20 mouse cellular contexts compared by ENCODE assay signal in the genomic region with DNA sequence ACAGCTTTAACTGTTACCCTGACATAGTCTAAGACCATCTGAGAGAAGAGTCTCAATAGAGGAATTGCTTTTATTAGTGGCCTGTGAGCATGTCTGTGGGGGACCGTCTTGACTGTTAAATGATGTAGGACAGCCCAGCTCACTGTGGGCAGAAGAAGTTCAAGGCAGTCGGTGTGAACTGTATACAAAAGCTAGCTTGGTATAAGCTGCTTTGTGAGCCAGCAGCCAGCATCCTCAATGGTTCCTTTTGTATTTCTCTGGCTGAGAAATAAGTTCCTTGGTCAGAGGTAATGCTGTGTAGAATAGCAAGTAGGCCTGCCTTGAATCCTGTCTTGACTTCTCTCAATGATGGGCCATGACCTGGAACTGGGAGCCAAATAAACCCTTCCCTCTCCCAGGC. TPM values are rescaled to one million over a fixed set of nuclear protein-coding genes. Genes with fewer than 3 reads are reported as not detected.
DNase-seq lines count a peak whose midpoint lies in the region; ATAC-seq and TF ChIP-seq lines count a peak whose summit lies in the region.
"Had no signal": no experiment of that assay in that cellular context is flagged by ENCODE, and none has a peak within 500 bp of the region (broad histone marks: within the 10 kb centered on the region; RNA-seq: fewer than 3 reads in every experiment).

No protein-coding gene starts in this region.

- H3K9ac ChIP-seq in hindbrain, embryonic 13.5 days, result no peak overlapping the region
- H3K9ac ChIP-seq in hindbrain, embryonic 11.5 days (ENCODE audit: low read depth, low read length), result no peak overlapping the region
- H3K9ac ChIP-seq in hindbrain, embryonic 14.5 days, result no peak overlapping the region
- H3K9ac ChIP-seq in midbrain, embryonic 16.5 days (ENCODE audit: low read depth, low read length), result no peak overlapping the region
- H3K9ac ChIP-seq: kidney, embryonic 15.5 days had no signal

- TF ChIP-seq POLR2A in brain, embryonic 14.5 days (IDR thresholded peaks at IDR 0.05; ENCODE audit: borderline replicate concordance, extremely low read depth, insufficient read depth, insufficient read length, poor library complexity, severe bottlenecking), result no peak

- H3K27me3 ChIP-seq in hindbrain, embryonic 13.5 days, result no peaks in the 10 kb centered on the region
- no peaks in the 10 kb centered on the region for H3K27me3 ChIP-seq in hindbrain, embryonic 11.5 days (ENCODE audit: control insufficient read depth, insufficient read depth, low read length)
- no peaks in the 10 kb centered on the region for H3K27me3 ChIP-seq in hindbrain, embryonic 14.5 days (ENCODE audit: control insufficient read depth, insufficient read depth, low read length)
- no peaks in the 10 kb centered on the region for H3K27me3 ChIP-seq in midbrain, embryonic 16.5 days (ENCODE audit: control insufficient read depth, insufficient read depth, low read depth, low read length)
- H3K27me3 ChIP-seq: kidney, embryonic 15.5 days had no signal

- H3K27ac ChIP-seq in hindbrain, embryonic 13.5 days, result no peak overlapping the region
- no peak overlapping the region for H3K27ac ChIP-seq in hindbrain, embryonic 11.5 days (ENCODE audit: low read depth, low read length)
- H3K27ac ChIP-seq in hindbrain, embryonic 14.5 days, result no peak overlapping the region
- no peak overlapping the region for H3K27ac ChIP-seq in midbrain, embryonic 16.5 days (ENCODE audit: low read length)
- H3K27ac ChIP-seq: forebrain, embryonic 10.5 days; heart, adult 2 months; kidney, embryonic 15.5 days had no signal

- no peak overlapping the region for H3K4me3 ChIP-seq in hindbrain, embryonic 13.5 days
- H3K4me3 ChIP-seq in hindbrain, embryonic 11.5 days (ENCODE audit: low read depth, low read length), result no peak overlapping the region
- no peak overlapping the region for H3K4me3 ChIP-seq in hindbrain, embryonic 14.5 days (replicated peaks; ENCODE audit: low read length)
- no peak overlapping the region for H3K4me3 ChIP-seq in midbrain, embryonic 16.5 days (ENCODE audit: low read depth, low read length)
- H3K4me3 ChIP-seq: forebrain, embryonic 10.5 days; heart, adult 2 months; kidney, embryonic 15.5 days had no signal

- peaks cover 7% of the 10 kb centered on the region for H3K4me1 ChIP-seq in hindbrain, embryonic 13.5 days (replicated peaks)
- no peaks in the 10 kb centered on the region for H3K4me1 ChIP-seq in hindbrain, embryonic 11.5 days (replicated peaks; ENCODE audit: control insufficient read depth, insufficient read depth, low read length)
- no peaks in the 10 kb centered on the region for H3K4me1 ChIP-seq in hindbrain, embryonic 14.5 days (replicated peaks; ENCODE audit: control insufficient read depth, insufficient read depth, low read length)
- H3K4me1 ChIP-seq in midbrain, embryonic 16.5 days (ENCODE audit: control insufficient read depth, insufficient read depth, low read length), result no peaks in the 10 kb centered on the region
- H3K4me1 ChIP-seq: kidney, embryonic 15.5 days had no signal

- peak; percentile 81 for ATAC-seq in hindbrain, embryonic 13.5 days (ENCODE audit: low FRiP score)
- ATAC-seq in hindbrain, embryonic 11.5 days (ENCODE audit: low FRiP score), result no peak
- ATAC-seq in hindbrain, embryonic 14.5 days (ENCODE audit: low FRiP score), result peak; percentile 76; the same call in 1 of the 2 replicates
- peak; percentile 61 for ATAC-seq in midbrain, embryonic 16.5 days
- ATAC-seq: intestine, embryonic 16.5 days had no signal

- no peak for TF ChIP-seq CTCF in brain, embryonic 14.5 days (IDR thresholded peaks at IDR 0.05; ENCODE audit: borderline replicate concordance, extremely low read depth, insufficient read depth, insufficient read length)

- no peaks in the 10 kb centered on the region for H3K9me3 ChIP-seq in hindbrain, embryonic 13.5 days
- no peaks in the 10 kb centered on the region for H3K9me3 ChIP-seq in hindbrain, embryonic 11.5 days (ENCODE audit: control insufficient read depth, low read length)
- no peaks in the 10 kb centered on the region for H3K9me3 ChIP-seq in hindbrain, embryonic 14.5 days (ENCODE audit: control insufficient read depth, low read length)
- no peaks in the 10 kb centered on the region for H3K9me3 ChIP-seq in midbrain, embryonic 16.5 days (replicated peaks; ENCODE audit: control insufficient read depth, low read length, poor library complexity, severe bottlenecking)
- H3K9me3 ChIP-seq: forebrain, embryonic 10.5 days; kidney, embryonic 15.5 days had no signal

- H3K4me2 ChIP-seq in hindbrain, embryonic 13.5 days, result no peak overlapping the region
- H3K4me2 ChIP-seq in hindbrain, embryonic 11.5 days (replicated peaks; ENCODE audit: low read depth, low read length), result no peak overlapping the region
- H3K4me2 ChIP-seq in hindbrain, embryonic 14.5 days (replicated peaks), result no peak overlapping the region
- no peak overlapping the region for H3K4me2 ChIP-seq in midbrain, embryonic 16.5 days (ENCODE audit: low read length)
- H3K4me2 ChIP-seq: kidney, embryonic 15.5 days; liver, embryonic 11.5 days had no signal

- intact Hi-C loops in left cerebral cortex, postnatal 25 days (cut with DNase I), result loop anchor here (10.0 kb wide), 1 partner anchor 1797 kb away; no protein-coding TSS in a partner anchor

- DNase-seq in hindbrain, embryonic 11.5 days (ENCODE audit: low spot score), result no peak
- peak; percentile 36 for DNase-seq in brain, embryonic 14.5 days (ENCODE audit: low read depth)
- DNase-seq in hindbrain, embryonic 14.5 days (ENCODE audit: low spot score), result no peak
- DNase-seq in left cerebral cortex, postnatal 25 days (ENCODE audit: low spot score in 2 of 2), result no peak
- no peak for DNase-seq in ovary, postnatal 10 days (ENCODE audit: low spot score)
- DNase-seq: adrenal gland, adult 2 months; gastrocnemius, postnatal 14 days; heart, adult 2 months; heart, postnatal 36 days; kidney, postnatal 4 days; left cerebral cortex, postnatal 4 days; lung, adult 18-20 months; lung, postnatal 14 days; retina, postnatal 1 day had no signal

- 39% methylated on average over 2 of the region's 2 CpGs for WGBS in hindbrain, embryonic 13.5 days
- WGBS in hindbrain, embryonic 11.5 days, result 70% methylated on average over 2 of the region's 2 CpGs
- 55% methylated on average over 2 of the region's 2 CpGs for WGBS in hindbrain, embryonic 14.5 days
- WGBS in midbrain, embryonic 16.5 days, result 27% methylated on average over 2 of the region's 2 CpGs

- no peaks in the 10 kb centered on the region for H3K36me3 ChIP-seq in hindbrain, embryonic 13.5 days
- H3K36me3 ChIP-seq in hindbrain, embryonic 11.5 days (ENCODE audit: control insufficient read depth, insufficient read depth, low read length), result no peaks in the 10 kb centered on the region
- H3K36me3 ChIP-seq in hindbrain, embryonic 14.5 days (replicated peaks; ENCODE audit: control insufficient read depth, insufficient read depth), result no peaks in the 10 kb centered on the region
- H3K36me3 ChIP-seq in midbrain, embryonic 16.5 days (ENCODE audit: control insufficient read depth, insufficient read depth, low read length), result no peaks in the 10 kb centered on the region
- H3K36me3 ChIP-seq: forebrain, embryonic 10.5 days; kidney, embryonic 15.5 days had no signal

RNA-seq across cellular contexts. Expression of a gene that starts 50.3 kb away (rescaled TPM):
- polyA plus RNA-seq in hindbrain, embryonic 13.5 days (2015; fragmentation: Nextera tagmentation; extraction: Ambion mirVana), result 9.6 TPM in 2 replicates
- polyA plus RNA-seq in hindbrain, embryonic 11.5 days (2014; fragmentation: Nextera tagmentation; extraction: Ambion mirVana), result 4.4 and 5.0 TPM in 2 replicates
- polyA plus RNA-seq in brain, embryonic 14.5 days (2012; rRNA removed), result 5.5 and 6.5 TPM in 2 replicates
- 26.6 and 31.7 TPM in 2 replicates for polyA plus RNA-seq in hindbrain, embryonic 14.5 days (2014; fragmentation: Nextera tagmentation; extraction: Ambion mirVana)
- 22.3 and 30.9 TPM in 2 replicates for polyA plus RNA-seq in midbrain, embryonic 16.5 days (2015; fragmentation: Nextera tagmentation; extraction: Ambion mirVana)
- total RNA-seq in left cerebral cortex, postnatal 25 days (2021), result 10 to 100 TPM; 25.9 to 27.3 TPM

RNA-seq across cellular contexts. Expression of a gene that starts 50.4 kb away (rescaled TPM):
- 41.4 and 43.5 TPM in 2 replicates for polyA plus RNA-seq in hindbrain, embryonic 13.5 days (2015; fragmentation: Nextera tagmentation; extraction: Ambion mirVana)
- 43.6 and 49.8 TPM in 2 replicates for polyA plus RNA-seq in hindbrain, embryonic 11.5 days (2014; fragmentation: Nextera tagmentation; extraction: Ambion mirVana)
- 17.9 and 18.2 TPM in 2 replicates for polyA plus RNA-seq in brain, embryonic 14.5 days (2012; rRNA removed)
- polyA plus RNA-seq in hindbrain, embryonic 14.5 days (2014; fragmentation: Nextera tagmentation; extraction: Ambion mirVana), result 33.3 and 38.6 TPM in 2 replicates
- 32.8 and 36.7 TPM in 2 replicates for polyA plus RNA-seq in midbrain, embryonic 16.5 days (2015; fragmentation: Nextera tagmentation; extraction: Ambion mirVana)
- total RNA-seq in left cerebral cortex, postnatal 25 days (2021), result 10 to 100 TPM; 16.6 to 19.5 TPM
